Mouse (Mus musculus): ENCODE results near the gene Hcrt.

DNA sequence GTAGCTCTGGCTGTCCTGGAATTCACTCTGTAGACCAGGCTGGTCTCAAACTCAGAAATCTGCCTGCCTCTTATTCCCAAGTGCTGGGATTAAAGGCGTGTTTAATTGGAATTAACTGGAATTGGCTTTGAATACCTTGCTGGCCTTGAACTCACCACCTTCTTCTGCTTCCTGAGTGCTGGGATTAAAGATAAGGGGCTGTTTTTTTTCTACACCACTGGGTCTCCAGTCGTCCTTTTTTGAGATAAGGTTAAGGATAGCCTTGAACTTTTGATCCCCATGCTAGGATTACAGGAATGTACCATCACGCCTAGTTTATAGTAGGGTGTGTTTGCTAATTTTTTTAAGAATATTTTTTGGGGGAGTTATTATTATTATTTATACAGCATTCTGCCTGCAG lies 15.3 kb upstream of the Hcrt start:
- TF ChIP-seq CTCF (IDR thresholded peaks at IDR 0.05; ENCODE audit: borderline replicate concordance, extremely low read depth, insufficient read depth, insufficient read length) (no peak), POLR2A (IDR thresholded peaks at IDR 0.05; ENCODE audit: borderline replicate concordance, extremely low read depth, insufficient read depth, insufficient read length, poor library complexity, severe bottlenecking) (no peak)
